Mouse (Mus musculus) stomach, postnatal 0 days (tissue): ENCODE results near the gene Gm6583. TPM values are rescaled to one million over a fixed set of nuclear protein-coding genes. Genes with fewer than 3 reads are reported as not detected.

Experiments used
- ATAC-seq: fragments of 200-750 bp; cut with Nextera tagmentation; 2 replicates; pipeline ENCODE4 v1.8.0; 2017; ENCODE audit not compliant: low FRiP score, low TSS enrichment
- DNase-seq: peaks from one replicate; pipeline ENCODE4 v3.0.0-alpha.2; 2016; ENCODE audit warnings: low spot score
- H3K27ac ChIP-seq: fragments of 300-500 bp; sonication (generic); replicated peaks from 2 replicates; pipeline ENCODE4 v1.5.1; 2014; ENCODE audit warnings: mild to moderate bottlenecking, control low read depth
- H3K27me3 ChIP-seq: fragments of 300-500 bp; sonication (generic); 2 replicates; pipeline ENCODE4 v1.6.1; 2014; ENCODE audit warnings: low read length; ENCODE audit not compliant: control insufficient read depth, insufficient read depth
- H3K36me3 ChIP-seq: fragments of 300-500 bp; sonication (generic); 2 replicates; pipeline ENCODE4 v1.6.1; 2014; ENCODE audit warnings: low read length, mixed read lengths; ENCODE audit not compliant: control insufficient read depth, insufficient read depth
- H3K4me1 ChIP-seq: fragments of 300-500 bp; sonication (generic); replicated peaks from 2 replicates; pipeline ENCODE4 v1.6.1; 2014; ENCODE audit warnings: antibody characterized with exemption; ENCODE audit not compliant: control insufficient read depth, insufficient read depth
- H3K4me2 ChIP-seq: fragments of 300-500 bp; sonication (generic); replicated peaks from 2 replicates; pipeline ENCODE4 v1.6.1; 2014; ENCODE audit warnings: low read depth, mild to moderate bottlenecking, control low read depth, moderate library complexity
- H3K4me3 ChIP-seq: fragments of 300-500 bp; sonication (generic); 2 replicates; pipeline ENCODE4 v1.5.1; 2014; ENCODE audit warnings: low read depth, low read length, control low read depth
- H3K9ac ChIP-seq: fragments of 300-500 bp; sonication (generic); 2 replicates; pipeline ENCODE4 v1.6.1; 2014; ENCODE audit warnings: mild to moderate bottlenecking, low read length, control low read depth, mixed read lengths
- H3K9me3 ChIP-seq: fragments of 300-500 bp; sonication (generic); 2 replicates; pipeline ENCODE4 v1.6.1; 2016; ENCODE audit warnings: low read length; ENCODE audit not compliant: control insufficient read depth
- CTCF ChIP-seq: IDR thresholded peaks from 2 replicates; pipeline ENCODE4 v1.5.1; 2016; ENCODE audit warnings: antibody characterized with exemption, low read depth, mild to moderate bottlenecking, moderate library complexity
- EP300 ChIP-seq: optimal IDR thresholded peaks from 2 replicates; pipeline ENCODE3; 2016; ENCODE audit warnings: antibody characterized with exemption
- WGBS: fragments of 180-500 bp; shearing (Covaris S2); extraction: QIAGEN DNeasy Blood & Tissue Kit; methylation state at CpG from one replicate; pipeline ENCODE4 v1.1.7; 2014; 5-methylcytosine and 5-hydroxymethylcytosine counted together
- polyA plus RNA-seq: library from polyadenylated mRNA; unstranded; fragments of >200 nt; fragmentation: Nextera tagmentation; extraction: Ambion mirVana; gene quantifications from 2 replicates; pipeline ENCODE4 v1.2.1, GENCODE M21; 2015

The Gm6583 gene
- 0.08 and 0.13 TPM in 2 replicates for polyA plus RNA-seq

GRCm38 (mm10) chr5:112355910-112356309 is at the start of gene Gm6583:
Gene Gm6583 (minus strand): TSS chr5:112356033.
- DNase-seq (peak; percentile 42), ATAC-seq (peak; percentile 59)
- Histone ChIP-seq H3K9ac (no peak within 1 kb of the TSS), H3K36me3 (peaks cover 7% of the 10 kb centered on the region; the same call in 1 of the 2 replicates), H3K4me3 (no peak within 1 kb of the TSS), H3K4me2 (no peak within 1 kb of the TSS), H3K27ac (no peak within 1 kb of the TSS), H3K9me3 (no peaks in the 10 kb centered on the region), H3K27me3 (no peaks in the 10 kb centered on the region), H3K4me1 (no peaks in the 10 kb centered on the region)
- WGBS, result 59% methylated on average over 13 of the region's 13 CpGs
- TF ChIP-seq EP300 (no peak), CTCF (no peak)

GRCm38 (mm10) chr5:112402437-112402836 is 46.6 kb upstream of the Gm6583 start:
- no peak overlapping the region for H3K4me3 ChIP-seq
- H3K9ac ChIP-seq, result no peak overlapping the region
- TF ChIP-seq CTCF (no peak), EP300 (no peak)
- no peaks in the 10 kb centered on the region for H3K27me3 ChIP-seq
- no peak overlapping the region for H3K4me2 ChIP-seq
- DNase-seq (no peak), ATAC-seq (no peak; the same call in 1 of the 2 replicates)
- no peaks in the 10 kb centered on the region for H3K36me3 ChIP-seq
- no peaks in the 10 kb centered on the region for H3K4me1 ChIP-seq
- no peak overlapping the region for H3K27ac ChIP-seq
- 36% methylated on average over 3 of the region's 3 CpGs for WGBS
- no peaks in the 10 kb centered on the region for H3K9me3 ChIP-seq

GRCm38 (mm10) chr5:112399284-112399683 is 43.5 kb upstream of the Gm6583 start:
- Histone ChIP-seq H3K4me1 (no peaks in the 10 kb centered on the region), H3K27ac (no peak overlapping the region), H3K27me3 (0 out of 2 replicates have a peak, but pooled peaks cover under 1% of the 10 kb centered on the region), H3K9me3 (no peaks in the 10 kb centered on the region), H3K9ac (no peak overlapping the region), H3K4me2 (no peak overlapping the region), H3K36me3 (no peaks in the 10 kb centered on the region), H3K4me3 (no peak overlapping the region)
- no peak for DNase-seq
- ATAC-seq, result no peak
- TF ChIP-seq EP300, result no peak
- TF ChIP-seq CTCF, result no peak
- 47% methylated on average over 10 of the region's 10 CpGs for WGBS

GRCm38 (mm10) chr5:112396066-112396465 is 40.2 kb upstream of the Gm6583 start:
- H3K9ac ChIP-seq, result no peak overlapping the region
- no peak overlapping the region for H3K4me2 ChIP-seq
- WGBS, result 76% methylated on average over 18 of the region's 18 CpGs
- no peak overlapping the region for H3K4me3 ChIP-seq
- 0 out of 2 replicates have a peak, but pooled peaks cover 2% of the 10 kb centered on the region for H3K27me3 ChIP-seq
- no peaks in the 10 kb centered on the region for H3K4me1 ChIP-seq
- TF ChIP-seq CTCF, result no peak
- TF ChIP-seq EP300, result no peak
- no peaks in the 10 kb centered on the region for H3K36me3 ChIP-seq
- H3K9me3 ChIP-seq, result no peaks in the 10 kb centered on the region
- ATAC-seq (no peak), DNase-seq (no peak)
- H3K27ac ChIP-seq, result no peak overlapping the region

GRCm38 (mm10) chr5:112394779-112395443 is 39.1 kb upstream of the Gm6583 start, which contains the start of gene Asphd2:
Gene Asphd2 (minus strand): TSS chr5:112394866.
- Histone ChIP-seq H3K27ac (no peak within 1 kb of the TSS), H3K9me3 (no peaks in the 10 kb centered on the region), H3K4me3 (peak within 1 kb of the TSS; percentile 49), H3K4me2 (peak within 1 kb of the TSS; percentile 64), H3K27me3 (0 out of 2 replicates have a peak, but pooled peaks cover 2% of the 10 kb centered on the region), H3K36me3 (no peaks in the 10 kb centered on the region), H3K4me1 (no peaks in the 10 kb centered on the region), H3K9ac (peak within 1 kb of the TSS; percentile 56)
- ATAC-seq (peak; percentile 82), DNase-seq (peak; percentile 59)
- TF ChIP-seq EP300 (no peak), CTCF (peak; percentile 39; the same call in 1 of the 2 replicates)
- WGBS, result 3% methylated on average over 31 of the region's 67 CpGs

- H3K27me3 ChIP-seq, result 0 out of 2 replicates have a peak, but pooled peaks cover 2% of the 10 kb centered on the region
- no peaks in the 10 kb centered on the region for H3K36me3 ChIP-seq
- ATAC-seq, result peak; percentile 53
- no peaks in the 10 kb centered on the region for H3K9me3 ChIP-seq
- peak overlapping the region; percentile 49 for H3K4me3 ChIP-seq
- no peak overlapping the region for H3K27ac ChIP-seq
- TF ChIP-seq EP300 (no peak), CTCF (no peak)
- 0% methylated on average over 6 of the region's 28 CpGs for WGBS
- no peaks in the 10 kb centered on the region for H3K4me1 ChIP-seq
- DNase-seq, result no peak
- peak overlapping the region; percentile 64 for H3K4me2 ChIP-seq
- peak overlapping the region; percentile 56 for H3K9ac ChIP-seq
Measured at GRCm38 (mm10) chr5:112394415-112394763, 38.6 kb upstream of the Gm6583 start.
